Mouse (Mus musculus) heart, postnatal 0 days (tissue): ENCODE results near the gene Def6. TPM values are rescaled to one million over a fixed set of nuclear protein-coding genes. Genes with fewer than 3 reads are reported as not detected.

Experiments
- ATAC-seq: fragments of 200-750 bp; cut with Nextera tagmentation; 2 replicates; pipeline ENCODE4 v1.8.0; 2017; ENCODE audit warnings: low read depth, moderate number of reproducible peaks, moderate library complexity; ENCODE audit not compliant: insufficient read depth
- DNase-seq: peaks from one replicate; pipeline ENCODE4 v3.0.0-alpha.2; 2016; ENCODE audit warnings: low spot score
- H3K27ac ChIP-seq: fragments of 300-500 bp; sonication (generic); 2 replicates; pipeline ENCODE4 v1.5.1; 2014; ENCODE audit warnings: low read depth, mild to moderate bottlenecking
- H3K27me3 ChIP-seq: fragments of 300-500 bp; sonication (generic); 2 replicates; pipeline ENCODE4 v1.6.1; 2014; ENCODE audit warnings: low read length, mixed read lengths; ENCODE audit not compliant: control insufficient read depth, insufficient read depth
- H3K36me3 ChIP-seq: fragments of 300-500 bp; sonication (generic); replicated peaks from 2 replicates; pipeline ENCODE4 v1.6.1; 2014; ENCODE audit warnings: low read length, mixed read lengths; ENCODE audit not compliant: control insufficient read depth, insufficient read depth
- H3K4me1 ChIP-seq: fragments of 300-500 bp; sonication (generic); 2 replicates; pipeline ENCODE4 v1.6.1; 2014; ENCODE audit warnings: antibody characterized with exemption; ENCODE audit not compliant: control insufficient read depth, insufficient read depth
- H3K4me2 ChIP-seq: fragments of 300-500 bp; sonication (generic); 2 replicates; pipeline ENCODE4 v1.6.1; 2014; ENCODE audit warnings: low read depth, mild to moderate bottlenecking, low read length, moderate library complexity
- H3K4me3 ChIP-seq: fragments of 300-500 bp; sonication (generic); 2 replicates; pipeline ENCODE4 v1.5.1; 2014; ENCODE audit warnings: low read depth, low read length
- H3K9ac ChIP-seq: fragments of 300-500 bp; sonication (generic); replicated peaks from 2 replicates; pipeline ENCODE4 v1.6.1; 2014; ENCODE audit warnings: low read depth, low read length, mixed read lengths
- H3K9me3 ChIP-seq: fragments of 300-500 bp; sonication (generic); replicated peaks from 2 replicates; pipeline ENCODE4 v1.6.1; 2016; ENCODE audit warnings: low read length; ENCODE audit not compliant: control insufficient read depth
- CTCF ChIP-seq: IDR thresholded peaks from 2 replicates; pipeline ENCODE4 v1.5.1; 2016; ENCODE audit warnings: antibody characterized with exemption, control low read depth, low read depth
- EP300 ChIP-seq: IDR thresholded peaks from 2 replicates; pipeline ENCODE4 v1.6.1; 2016; ENCODE audit warnings: antibody characterized with exemption, low read depth
- WGBS: fragments of 180-500 bp; shearing (Covaris S2); extraction: QIAGEN DNeasy Blood & Tissue Kit; methylation state at CpG from one replicate; pipeline ENCODE4 v1.1.7; 2014; 5-methylcytosine and 5-hydroxymethylcytosine counted together
- polyA plus RNA-seq: library from polyadenylated mRNA; unstranded; fragments of >200 nt; fragmentation: Nextera tagmentation; extraction: Ambion mirVana; gene quantifications from 2 replicates; pipeline ENCODE4 v1.2.1, GENCODE M21; 2015
- total RNA-seq: library from RNA; depleted of rRNA; stranded (reverse); fragments of >200 nt; gene quantifications from 2 replicates; pipeline ENCODE4 v1.2.3, GENCODE M21; 2014; ENCODE audit warnings: low replicate concordance

The Def6 gene
- total and polyA plus RNA-seq, 2 experiments from 2014 or later: 2.8 to 3.5 TPM

GRCm38 (mm10) chr17:28244214-28244613 is 36.6 kb downstream of the Def6 start:
- Histone ChIP-seq H3K27ac (no peak overlapping the region), H3K4me3 (no peak overlapping the region), H3K4me1 (peaks cover 8% of the 10 kb centered on the region; the same call in 1 of the 2 replicates), H3K27me3 (no peaks in the 10 kb centered on the region), H3K4me2 (no peak overlapping the region), H3K9ac (no peak overlapping the region), H3K9me3 (no peaks in the 10 kb centered on the region), H3K36me3 (peaks cover 14% of the 10 kb centered on the region)
- TF ChIP-seq EP300: no peak
- no peak for TF ChIP-seq CTCF
- ATAC-seq (no peak), DNase-seq (no peak)
- WGBS: 73% methylated on average over 6 of the region's 6 CpGs

GRCm38 (mm10) chr17:28244714-28245113 is 37.1 kb downstream of the Def6 start:
- Histone ChIP-seq H3K9ac (no peak overlapping the region), H3K27ac (no peak overlapping the region), H3K27me3 (no peaks in the 10 kb centered on the region), H3K36me3 (peaks cover 14% of the 10 kb centered on the region), H3K4me1 (peaks cover 8% of the 10 kb centered on the region; the same call in 1 of the 2 replicates), H3K4me3 (no peak overlapping the region), H3K4me2 (no peak overlapping the region), H3K9me3 (no peaks in the 10 kb centered on the region)
- 0 out of 2 replicates have a peak, but pooled peaks have one; percentile 12 for ATAC-seq
- no peak for DNase-seq
- WGBS: 24% methylated on average over 5 of the region's 6 CpGs
- TF ChIP-seq EP300: no peak
- TF ChIP-seq CTCF: no peak

- Histone ChIP-seq H3K9ac (no peak overlapping the region), H3K4me3 (no peak overlapping the region), H3K4me2 (no peak overlapping the region), H3K36me3 (peaks cover under 1% of the 10 kb centered on the region), H3K4me1 (peaks cover 12% of the 10 kb centered on the region; the same call in 1 of the 2 replicates), H3K27me3 (no peaks in the 10 kb centered on the region), H3K9me3 (no peaks in the 10 kb centered on the region), H3K27ac (no peak overlapping the region)
- no peak for TF ChIP-seq EP300
- TF ChIP-seq CTCF: no peak
- WGBS: 75% methylated on average over 11 of the region's 11 CpGs
- ATAC-seq: no peak
- DNase-seq: no peak
Measured at GRCm38 (mm10) chr17:28246640-28247039, 39.1 kb downstream of the Def6 start.

GRCm38 (mm10) chr17:28247613-28248012 is 40.0 kb downstream of the Def6 start:
- Histone ChIP-seq H3K27me3 (no peaks in the 10 kb centered on the region), H3K4me3 (no peak overlapping the region), H3K4me1 (peaks cover 22% of the 10 kb centered on the region), H3K36me3 (no peaks in the 10 kb centered on the region; the same call in 1 of the 2 replicates), H3K9ac (no peak overlapping the region), H3K9me3 (no peaks in the 10 kb centered on the region), H3K4me2 (no peak overlapping the region), H3K27ac (no peak overlapping the region)
- peak; percentile 36 for DNase-seq
- TF ChIP-seq CTCF (no peak), EP300 (no peak)
- peak; percentile 26; the same call in 1 of the 2 replicates for ATAC-seq
- WGBS: 30% methylated on average over 6 of the region's 6 CpGs

- H3K27me3 ChIP-seq: no peaks in the 10 kb centered on the region
- DNase-seq: no peak
- WGBS: 63% methylated on average over 12 of the region's 12 CpGs
- no peak overlapping the region for H3K4me2 ChIP-seq
- H3K4me1 ChIP-seq: peaks cover 29% of the 10 kb centered on the region
- H3K4me3 ChIP-seq: no peak overlapping the region
- H3K27ac ChIP-seq: peak overlapping the region; percentile 26; the same call in 1 of the 2 replicates
- H3K9me3 ChIP-seq: no peaks in the 10 kb centered on the region
- H3K9ac ChIP-seq: no peak overlapping the region
- TF ChIP-seq CTCF (no peak), EP300 (no peak)
- no peaks in the 10 kb centered on the region; the same call in 1 of the 2 replicates for H3K36me3 ChIP-seq
- ATAC-seq: no peak
Measured at GRCm38 (mm10) chr17:28249062-28249461, 41.5 kb downstream of the Def6 start.

- no peak overlapping the region for H3K9ac ChIP-seq
- no peaks in the 10 kb centered on the region; the same call in 1 of the 2 replicates for H3K36me3 ChIP-seq
- no peak for ATAC-seq
- peak overlapping the region; percentile 23 for H3K27ac ChIP-seq
- H3K4me2 ChIP-seq: no peak overlapping the region
- H3K4me3 ChIP-seq: no peak overlapping the region
- TF ChIP-seq CTCF (no peak), EP300 (no peak)
- no peaks in the 10 kb centered on the region for H3K9me3 ChIP-seq
- DNase-seq: no peak
- no peaks in the 10 kb centered on the region for H3K27me3 ChIP-seq
- H3K4me1 ChIP-seq: peaks cover 42% of the 10 kb centered on the region
- 74% methylated on average over 12 of the region's 12 CpGs for WGBS
Measured at GRCm38 (mm10) chr17:28251579-28252280, 44.2 kb downstream of the Def6 start.
